Mouse (Mus musculus): Measurements from ENCODE around the gene Cpeb4. TPM values are rescaled to one million over a fixed set of nuclear protein-coding genes. Genes with fewer than 3 reads are reported as not detected.

Gene Cpeb4
- polyA plus RNA-seq, 1 experiment: 58.0 TPM

DNA sequence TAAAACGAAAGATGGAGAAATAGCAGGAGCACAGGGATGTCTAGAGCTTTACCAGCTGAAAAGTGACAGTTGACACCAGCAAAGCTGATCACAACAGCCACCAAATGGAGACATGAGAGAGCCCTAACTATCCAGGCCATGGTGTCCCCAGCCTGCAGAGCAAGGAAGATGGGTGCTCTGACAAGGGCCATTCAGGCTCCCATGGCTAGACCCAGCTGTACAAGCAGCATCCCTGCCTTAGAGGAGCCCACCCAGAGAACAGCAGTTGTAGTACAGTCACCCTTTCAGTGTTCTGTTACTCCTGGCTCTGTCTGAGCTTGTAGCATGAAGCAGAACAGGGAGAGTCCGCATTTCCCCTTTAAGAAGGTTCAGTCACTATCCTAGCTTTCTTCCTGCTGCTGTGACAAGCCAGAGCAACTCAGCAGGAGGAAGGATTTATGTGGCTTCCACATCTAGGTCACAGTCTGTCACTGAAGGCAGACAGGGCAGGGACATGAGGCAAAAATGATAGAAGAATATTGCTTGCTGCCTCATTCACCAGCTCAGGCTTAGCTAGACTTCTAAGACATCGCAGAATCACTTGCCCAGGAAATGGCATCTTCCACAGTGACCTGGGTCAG, 21.7 kb upstream of the Cpeb4 start:
- Histone ChIP-seq H3K27me3 (ENCODE audit: control insufficient read depth, insufficient read depth, low read length) (no peaks in the 10 kb centered on the region), H3K4me3 (replicated peaks; ENCODE audit: insufficient read depth, low read depth, low read length) (no peak overlapping the region), H3K4me1 (ENCODE audit: control insufficient read depth, insufficient read depth, low read length) (peaks cover 42% of the 10 kb centered on the region), H3K27ac (ENCODE audit: insufficient read depth, low read length) (peak overlapping the region; percentile 77)
- TF ChIP-seq POLR2A (IDR thresholded peaks at IDR 0.05; ENCODE audit: borderline replicate concordance, insufficient read depth, low read length): no peak
- TF ChIP-seq CTCF (IDR thresholded peaks at IDR 0.05; ENCODE audit: borderline replicate concordance, insufficient read depth, low read depth, low read length): no peak
- 15% methylated on average over 3 of the region's 3 CpGs for WGBS
- DNase-seq: peak; percentile 70 to 85

DNA sequence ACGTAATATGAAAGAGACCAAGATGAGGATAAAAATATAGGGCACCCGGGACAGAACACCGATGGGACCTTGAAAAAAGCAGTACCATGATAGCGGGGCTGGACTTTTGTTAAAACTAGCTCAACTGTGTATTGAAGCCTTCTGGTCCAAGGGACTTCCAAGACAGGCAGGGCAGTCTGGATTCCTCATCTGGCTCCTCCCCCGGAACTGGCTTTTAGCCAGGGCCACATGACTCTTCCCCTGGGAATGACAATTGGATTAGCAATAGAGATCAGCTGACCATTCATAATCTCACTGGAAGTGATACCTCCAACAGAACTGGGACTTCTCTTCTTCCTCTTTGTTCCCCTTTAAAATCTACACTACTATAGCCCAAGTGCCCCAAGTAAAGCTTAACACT, 21.0 kb upstream of the Cpeb4 start:
- 37% methylated on average over 5 of the region's 5 CpGs for WGBS
- peak; percentile 64 for DNase-seq
- peak overlapping the region; percentile 77 for H3K27ac ChIP-seq (ENCODE audit: insufficient read depth, low read length)
- peaks cover 42% of the 10 kb centered on the region for H3K4me1 ChIP-seq (ENCODE audit: control insufficient read depth, insufficient read depth, low read length)
- no peaks in the 10 kb centered on the region for H3K27me3 ChIP-seq (ENCODE audit: control insufficient read depth, insufficient read depth, low read length)
- no peak for TF ChIP-seq POLR2A (IDR thresholded peaks at IDR 0.05; ENCODE audit: borderline replicate concordance, insufficient read depth, low read length)
- no peak for TF ChIP-seq CTCF (IDR thresholded peaks at IDR 0.05; ENCODE audit: borderline replicate concordance, insufficient read depth, low read depth, low read length)
- H3K4me3 ChIP-seq (replicated peaks; ENCODE audit: insufficient read depth, low read depth, low read length): no peak overlapping the region

DNA sequence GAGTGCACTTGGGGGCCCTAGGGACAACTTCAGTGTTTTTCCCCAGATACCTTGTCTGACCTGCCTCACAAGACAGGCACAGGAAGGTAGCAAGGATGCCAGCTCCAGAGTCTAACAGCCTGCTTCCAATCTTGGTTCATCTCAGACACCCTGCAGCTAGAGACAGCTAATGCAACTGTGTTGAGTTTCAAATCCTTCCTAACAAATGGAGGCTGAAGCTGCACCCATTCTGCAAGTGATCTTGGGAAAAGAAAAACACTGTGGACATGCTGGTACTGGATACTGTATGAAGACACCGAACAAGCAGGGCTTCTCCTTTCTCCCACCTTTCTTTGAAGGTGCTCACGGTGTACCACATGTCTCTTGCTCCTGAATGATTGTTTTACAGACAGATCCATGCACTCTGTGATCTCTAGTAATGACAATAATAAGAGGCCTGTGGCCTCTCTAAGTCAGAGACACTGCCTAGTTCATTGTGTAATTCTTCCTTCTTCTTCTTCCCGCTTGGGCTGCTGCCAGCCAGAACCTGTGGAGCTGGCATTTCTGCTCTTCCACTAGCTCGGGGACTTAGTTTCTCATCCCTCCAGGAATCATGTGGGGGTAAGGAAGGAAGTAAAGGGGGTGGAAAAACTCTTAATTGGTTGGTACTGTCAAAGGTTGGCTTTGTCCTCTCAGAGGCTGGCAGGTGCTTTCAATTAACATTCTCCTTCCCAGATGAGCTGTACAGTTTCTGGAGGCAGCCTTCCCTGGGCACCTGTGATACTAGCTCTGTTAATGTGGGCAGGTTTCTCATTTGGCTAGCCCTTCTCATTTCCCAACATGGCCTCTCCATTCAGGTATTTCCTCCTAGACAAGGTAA, 20.1 kb upstream of the Cpeb4 start:
- TF ChIP-seq CTCF (IDR thresholded peaks at IDR 0.05; ENCODE audit: borderline replicate concordance, insufficient read depth, low read depth, low read length): no peak
- no peak for TF ChIP-seq POLR2A (IDR thresholded peaks at IDR 0.05; ENCODE audit: borderline replicate concordance, insufficient read depth, low read length)
- 0 out of 2 replicates have a peak overlapping the region, but pooled peaks have one; percentile 38 for H3K27ac ChIP-seq (ENCODE audit: insufficient read depth, low read length)
- WGBS: 71% methylated on average over 4 of the region's 4 CpGs
- peak in 1 of 2 experiments; percentile 37 for DNase-seq
- H3K4me3 ChIP-seq (replicated peaks; ENCODE audit: insufficient read depth, low read depth, low read length): no peak overlapping the region
- H3K4me1 ChIP-seq (ENCODE audit: control insufficient read depth, insufficient read depth, low read length): peaks cover 42% of the 10 kb centered on the region
- no peaks in the 10 kb centered on the region for H3K27me3 ChIP-seq (ENCODE audit: control insufficient read depth, insufficient read depth, low read length)

DNA sequence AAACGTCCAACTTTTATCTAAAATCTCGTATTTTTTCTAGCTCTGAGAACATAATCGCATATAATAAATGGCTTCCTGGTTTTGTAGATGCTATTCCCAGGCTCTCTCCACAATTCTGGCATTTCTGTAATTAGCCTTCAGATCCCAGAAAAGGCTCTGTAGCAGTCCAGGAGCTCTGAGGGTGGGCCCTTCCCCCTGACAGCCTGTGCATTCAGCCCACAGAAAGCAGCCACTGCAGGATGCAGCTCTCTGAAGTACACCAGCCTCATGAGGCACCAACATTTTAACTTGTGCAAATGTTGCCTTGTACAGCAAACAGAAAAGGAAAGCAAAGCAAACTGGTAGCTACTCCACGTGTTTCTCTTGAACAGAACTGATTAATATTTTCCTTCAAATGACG, 17.1 kb upstream of the Cpeb4 start:
- WGBS: 80% methylated on average over 5 of the region's 5 CpGs
- Histone ChIP-seq H3K4me1 (ENCODE audit: control insufficient read depth, insufficient read depth, low read length) (peaks cover 25% of the 10 kb centered on the region), H3K4me3 (replicated peaks; ENCODE audit: insufficient read depth, low read depth, low read length) (no peak overlapping the region), H3K27me3 (ENCODE audit: control insufficient read depth, insufficient read depth, low read length) (no peaks in the 10 kb centered on the region), H3K27ac (ENCODE audit: insufficient read depth, low read length) (no peak overlapping the region)
- TF ChIP-seq POLR2A (IDR thresholded peaks at IDR 0.05; ENCODE audit: borderline replicate concordance, insufficient read depth, low read length) (no peak), CTCF (IDR thresholded peaks at IDR 0.05; ENCODE audit: borderline replicate concordance, insufficient read depth, low read depth, low read length) (no peak)
- DNase-seq: no peak

DNA sequence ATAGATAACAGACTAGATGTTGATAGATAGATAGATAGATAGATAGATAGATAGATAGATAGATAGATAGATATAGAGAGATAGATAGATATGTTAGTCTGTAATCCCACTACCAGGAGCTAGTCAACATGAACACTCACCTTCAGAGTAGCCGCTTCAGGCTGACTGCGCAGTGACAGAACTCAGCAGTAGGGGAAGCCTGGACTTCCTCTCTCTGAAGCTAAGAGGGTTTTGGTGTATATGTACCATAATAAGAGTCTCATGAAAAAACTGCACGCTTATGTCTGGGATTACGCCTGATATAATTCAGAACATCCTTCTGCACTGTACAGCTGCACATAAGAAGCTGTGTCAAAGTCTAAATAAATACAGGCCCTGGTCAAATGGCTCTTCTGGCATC, 14.5 kb upstream of the Cpeb4 start:
- WGBS: 99% methylated on average over 4 of the region's 4 CpGs

DNA sequence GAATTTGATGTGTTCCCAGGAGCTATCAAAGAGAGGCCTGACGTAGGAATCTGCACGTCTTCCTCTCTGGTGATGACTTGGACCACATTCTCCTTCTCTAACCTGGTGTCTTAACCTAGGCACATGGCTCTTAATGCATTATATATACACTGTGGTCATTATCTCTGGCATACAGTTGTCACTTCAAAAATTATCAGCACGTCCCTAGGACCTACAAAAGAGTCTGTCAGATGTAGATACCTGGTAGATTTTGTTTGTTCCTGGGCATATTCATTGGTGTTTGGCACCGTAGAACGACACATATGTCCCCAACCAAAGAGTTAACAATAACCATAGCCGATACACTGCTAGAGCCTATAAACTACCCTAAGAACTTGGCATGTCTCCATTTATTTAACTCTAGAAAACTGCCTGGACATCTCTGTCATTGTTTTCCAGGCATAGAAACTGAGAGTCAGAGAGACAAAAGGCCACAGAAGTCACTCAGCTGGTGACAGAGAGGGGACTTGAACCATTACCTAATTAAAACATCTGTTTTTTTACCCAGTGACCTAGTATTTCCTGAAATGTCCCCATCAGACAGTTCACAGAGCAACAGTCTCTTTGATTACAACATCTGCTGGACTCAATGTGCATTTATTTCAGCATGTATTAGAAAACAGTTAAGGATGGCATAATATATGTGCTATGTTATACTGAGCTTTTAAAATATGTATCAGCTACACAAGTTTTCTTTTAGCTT, 10.7 kb upstream of the Cpeb4 start:
- Histone ChIP-seq H3K27ac (ENCODE audit: insufficient read depth, low read length) (no peak overlapping the region), H3K27me3 (ENCODE audit: control insufficient read depth, insufficient read depth, low read length) (no peaks in the 10 kb centered on the region), H3K4me3 (replicated peaks; ENCODE audit: insufficient read depth, low read depth, low read length) (no peak overlapping the region), H3K4me1 (ENCODE audit: control insufficient read depth, insufficient read depth, low read length) (no peaks in the 10 kb centered on the region)
- DNase-seq: no peak
- TF ChIP-seq CTCF (IDR thresholded peaks at IDR 0.05; ENCODE audit: borderline replicate concordance, insufficient read depth, low read depth, low read length): no peak
- WGBS: 84% methylated on average over 6 of the region's 6 CpGs

More for the DNA sequence above, 14.5 kb upstream of the Cpeb4 start:
- no peak overlapping the region for H3K27ac ChIP-seq (ENCODE audit: insufficient read depth, low read length)
- peaks cover 2% of the 10 kb centered on the region; the same call in 1 of the 2 replicates for H3K4me1 ChIP-seq (ENCODE audit: control insufficient read depth, insufficient read depth, low read length)
- H3K4me3 ChIP-seq (replicated peaks; ENCODE audit: insufficient read depth, low read depth, low read length): no peak overlapping the region
- no peaks in the 10 kb centered on the region for H3K27me3 ChIP-seq (ENCODE audit: control insufficient read depth, insufficient read depth, low read length)
- no peak for DNase-seq
- TF ChIP-seq CTCF (IDR thresholded peaks at IDR 0.05; ENCODE audit: borderline replicate concordance, insufficient read depth, low read depth, low read length): no peak
- no peak for TF ChIP-seq POLR2A (IDR thresholded peaks at IDR 0.05; ENCODE audit: borderline replicate concordance, insufficient read depth, low read length)

DNA sequence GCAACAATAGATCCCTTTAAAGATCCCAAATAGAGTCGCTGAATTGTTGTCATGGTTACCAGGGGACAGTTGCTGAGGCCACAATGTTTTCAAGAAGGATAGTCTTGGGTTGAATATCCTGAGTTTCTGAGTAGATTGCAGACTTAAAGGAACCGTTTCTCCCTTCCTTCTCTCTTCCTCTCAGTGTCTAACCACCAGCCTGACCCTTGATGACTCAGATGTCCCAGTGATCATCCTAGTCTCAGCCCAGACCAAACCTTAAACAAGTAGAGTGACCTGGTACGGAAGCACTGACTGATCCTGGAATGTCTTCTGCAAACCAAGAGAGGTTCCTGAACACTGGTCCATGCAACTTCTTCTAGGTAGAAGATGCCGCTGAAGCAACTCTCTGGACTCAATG, 4.0 kb upstream of the Cpeb4 start:
- no peaks in the 10 kb centered on the region for H3K27me3 ChIP-seq (ENCODE audit: control insufficient read depth, insufficient read depth, low read length)
- H3K27ac ChIP-seq (ENCODE audit: insufficient read depth, low read length): no peak overlapping the region
- TF ChIP-seq POLR2A (IDR thresholded peaks at IDR 0.05; ENCODE audit: borderline replicate concordance, insufficient read depth, low read length) (no peak), CTCF (IDR thresholded peaks at IDR 0.05; ENCODE audit: borderline replicate concordance, insufficient read depth, low read depth, low read length) (no peak)
- no peak overlapping the region for H3K4me3 ChIP-seq (replicated peaks; ENCODE audit: insufficient read depth, low read depth, low read length)
- no peak for DNase-seq
- H3K4me1 ChIP-seq (ENCODE audit: control insufficient read depth, insufficient read depth, low read length): no peaks in the 10 kb centered on the region
- 68% methylated on average over 4 of the region's 4 CpGs for WGBS
